Mouse (Mus musculus) C2C12 (cell line): ENCODE results near the gene Tmem30c.

Experiments used
- CEBPB ChIP-seq: IDR thresholded peaks from one replicate; pipeline ENCODE4 v1.6.1; 2011; ENCODE audit warnings: low read depth, mild to moderate bottlenecking, control low read depth, moderate library complexity
- CTCF ChIP-seq: IDR thresholded peaks from one replicate; pipeline ENCODE4 v1.5.1; 2011; ENCODE audit not compliant: control insufficient read depth, insufficient read depth, insufficient read length
- MAX ChIP-seq: IDR thresholded peaks from one replicate; pipeline ENCODE4 v1.6.1; 2011; ENCODE audit warnings: mild to moderate bottlenecking, control low read depth

DNA sequence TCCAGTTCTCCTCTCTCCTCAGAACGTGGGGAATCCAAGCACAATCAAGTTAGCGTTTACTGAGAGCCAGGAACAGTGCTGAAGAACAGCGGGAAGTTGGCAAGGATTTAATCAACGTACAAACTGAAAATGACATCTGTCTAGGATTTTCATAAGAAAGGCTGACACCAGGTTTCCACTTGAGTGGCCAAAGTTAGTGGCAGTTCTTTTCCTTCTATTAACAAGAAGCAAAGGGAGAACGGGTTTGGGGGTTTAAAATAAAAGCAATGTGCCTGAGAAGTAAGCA is 47.9 kb upstream of the Tmem30c start:
- TF ChIP-seq CTCF (no peak), CEBPB (no peak), MAX (no peak)
